Mouse (Mus musculus) forebrain, embryonic 11.5 days (tissue): ENCODE data around the gene Snap29. TPM values are rescaled to one million over a fixed set of nuclear protein-coding genes. Genes with fewer than 3 reads are reported as not detected.

ENCODE experiments used
- ATAC-seq: fragments of 200-750 bp; cut with Nextera tagmentation; replicated peaks from 2 replicates; pipeline ENCODE4 v1.8.0; 2017; ENCODE audit warnings: moderate TSS enrichment; ENCODE audit not compliant: low FRiP score
- DNase-seq: peaks from one replicate; pipeline ENCODE4 v3.0.0-alpha.2; 2017; ENCODE audit warnings: low spot score
- H3K27ac ChIP-seq: fragments of 300-500 bp; sonication (generic); 2 replicates; pipeline ENCODE4 v1.5.1; 2014; ENCODE audit warnings: low read depth, low read length
- H3K27me3 ChIP-seq: fragments of 300-500 bp; sonication (generic); 2 replicates; pipeline ENCODE4 v1.6.1; 2014; ENCODE audit warnings: mild to moderate bottlenecking, low read length, mixed read lengths; ENCODE audit not compliant: control insufficient read depth, insufficient read depth
- H3K36me3 ChIP-seq: fragments of 300-500 bp; sonication (generic); 2 replicates; pipeline ENCODE4 v1.6.1; 2014; ENCODE audit warnings: mild to moderate bottlenecking, low read length, moderate library complexity, mixed read lengths; ENCODE audit not compliant: control insufficient read depth, insufficient read depth
- H3K4me1 ChIP-seq: fragments of 300-500 bp; sonication (generic); replicated peaks from 2 replicates; pipeline ENCODE4 v1.6.1; 2014; ENCODE audit warnings: low read length, mixed read lengths; ENCODE audit not compliant: control insufficient read depth, insufficient read depth
- H3K4me2 ChIP-seq: fragments of 300-500 bp; sonication (generic); 2 replicates; pipeline ENCODE4 v1.6.1; 2014; ENCODE audit warnings: low read depth, mild to moderate bottlenecking, low read length, moderate library complexity, mixed read lengths; ENCODE audit not compliant: severe bottlenecking
- H3K4me3 ChIP-seq: fragments of 300-500 bp; sonication (generic); 2 replicates; pipeline ENCODE4 v1.5.1; 2014; ENCODE audit warnings: low read depth, low read length
- H3K9ac ChIP-seq: fragments of 300-500 bp; sonication (generic); 2 replicates; pipeline ENCODE4 v1.6.1; 2014; ENCODE audit warnings: low read length
- H3K9me3 ChIP-seq: fragments of 300-500 bp; sonication (generic); 2 replicates; pipeline ENCODE4 v1.6.1; 2016; ENCODE audit warnings: low read length, mixed read lengths; ENCODE audit not compliant: control insufficient read depth
- WGBS: fragments of 180-500 bp; shearing (Covaris S2); extraction: QIAGEN DNeasy Blood & Tissue Kit; methylation state at CpG from one replicate; pipeline ENCODE4 v1.1.7; 2014; 5-methylcytosine and 5-hydroxymethylcytosine counted together
- polyA plus RNA-seq: library from polyadenylated mRNA; unstranded; fragments of >200 nt; fragmentation: Nextera tagmentation; extraction: Ambion mirVana; gene quantifications from 2 replicates; pipeline ENCODE4 v1.2.1, GENCODE M21; 2014

Snap29 gene
- polyA plus RNA-seq, 1 experiment from 2014 or later, result 6.9 TPM

DNA sequence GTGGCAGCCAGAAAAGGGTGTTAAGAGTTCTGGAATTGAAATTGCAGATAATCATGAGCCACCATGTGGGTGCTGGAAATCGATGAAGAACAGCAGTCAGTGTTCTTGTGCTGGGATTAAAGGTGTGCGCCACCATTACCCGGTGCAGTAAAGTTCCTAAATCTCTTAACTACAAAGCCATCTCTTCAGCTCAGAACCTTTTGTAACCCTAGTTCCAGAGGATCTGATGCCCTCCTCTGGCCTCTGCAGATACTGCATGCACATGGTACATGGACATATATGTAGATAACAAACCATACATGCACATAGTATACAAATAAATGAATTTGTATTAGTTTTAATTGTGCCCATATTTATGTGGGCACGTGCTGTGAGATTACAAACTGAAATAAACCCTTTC, 54.5 kb downstream of the Snap29 start:
- H3K4me2 ChIP-seq, result no peak overlapping the region

DNA sequence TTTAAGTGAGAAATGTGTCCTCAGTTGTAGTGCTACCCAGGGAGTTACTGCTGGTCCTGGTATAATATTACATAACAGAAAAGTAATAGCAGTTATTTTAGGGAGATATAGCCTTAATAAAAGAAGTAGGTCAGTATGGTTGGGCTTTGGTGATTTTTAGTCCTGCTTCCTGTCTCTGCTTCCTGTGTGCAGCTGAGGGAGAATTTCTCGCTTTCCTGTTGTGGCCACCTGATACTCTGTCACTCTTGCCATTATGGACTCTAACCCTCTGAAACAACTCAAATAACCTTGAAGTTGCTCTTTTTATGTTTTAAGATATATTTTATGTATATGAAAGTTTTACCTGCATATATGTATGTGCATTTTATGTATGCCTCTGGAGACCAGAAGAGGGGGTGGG, 55.8 kb downstream of the Snap29 start:
- ATAC-seq (no peak), DNase-seq (no peak)
- H3K9me3 ChIP-seq, result no peaks in the 10 kb centered on the region
- 93% methylated on average over 1 of the region's 1 CpGs for WGBS
- no peak overlapping the region for H3K9ac ChIP-seq
- no peaks in the 10 kb centered on the region for H3K27me3 ChIP-seq
- H3K4me2 ChIP-seq, result no peak overlapping the region
- no peak overlapping the region for H3K27ac ChIP-seq
- peaks cover 5% of the 10 kb centered on the region; the same call in 1 of the 2 replicates for H3K36me3 ChIP-seq
- H3K4me3 ChIP-seq, result no peak overlapping the region
- no peaks in the 10 kb centered on the region for H3K4me1 ChIP-seq

More for the DNA sequence above, 54.5 kb downstream of the Snap29 start:
- ATAC-seq (no peak), DNase-seq (no peak)
- H3K9ac ChIP-seq, result no peak overlapping the region
- H3K4me3 ChIP-seq, result no peak overlapping the region
- peaks cover 9% of the 10 kb centered on the region; the same call in 1 of the 2 replicates for H3K36me3 ChIP-seq
- WGBS, result 88% methylated on average over 4 of the region's 4 CpGs
- peaks cover under 1% of the 10 kb centered on the region; the same call in 1 of the 2 replicates for H3K4me1 ChIP-seq
- no peaks in the 10 kb centered on the region for H3K9me3 ChIP-seq
- H3K27ac ChIP-seq, result no peak overlapping the region
- no peaks in the 10 kb centered on the region for H3K27me3 ChIP-seq

DNA sequence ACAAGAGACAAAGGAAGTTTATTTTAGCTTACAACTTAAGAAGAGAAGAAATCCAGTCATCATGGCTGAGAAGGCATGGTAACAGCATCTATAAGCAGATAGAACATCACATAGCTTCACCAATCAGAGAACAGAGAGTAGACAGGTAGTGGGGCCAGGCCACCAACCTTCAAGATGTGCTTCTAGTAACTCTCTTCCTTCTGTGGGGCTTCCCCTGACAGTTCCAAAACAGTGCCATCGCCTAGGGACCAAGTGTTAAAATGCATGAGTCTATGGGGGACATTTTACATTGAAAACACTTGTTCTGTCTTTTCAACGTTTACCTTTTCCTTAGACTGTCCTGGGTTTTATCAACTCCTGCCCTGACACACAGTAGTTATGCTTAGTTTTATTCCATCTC, 57.4 kb downstream of the Snap29 start:
- Histone ChIP-seq H3K36me3 (no peaks in the 10 kb centered on the region; the same call in 1 of the 2 replicates), H3K4me2 (no peak overlapping the region), H3K4me1 (no peaks in the 10 kb centered on the region), H3K27ac (no peak overlapping the region), H3K4me3 (no peak overlapping the region), H3K9ac (no peak overlapping the region), H3K9me3 (no peaks in the 10 kb centered on the region), H3K27me3 (no peaks in the 10 kb centered on the region)
- DNase-seq, result no peak
- no peak for ATAC-seq
- 91% methylated on average over 2 of the region's 2 CpGs for WGBS

DNA sequence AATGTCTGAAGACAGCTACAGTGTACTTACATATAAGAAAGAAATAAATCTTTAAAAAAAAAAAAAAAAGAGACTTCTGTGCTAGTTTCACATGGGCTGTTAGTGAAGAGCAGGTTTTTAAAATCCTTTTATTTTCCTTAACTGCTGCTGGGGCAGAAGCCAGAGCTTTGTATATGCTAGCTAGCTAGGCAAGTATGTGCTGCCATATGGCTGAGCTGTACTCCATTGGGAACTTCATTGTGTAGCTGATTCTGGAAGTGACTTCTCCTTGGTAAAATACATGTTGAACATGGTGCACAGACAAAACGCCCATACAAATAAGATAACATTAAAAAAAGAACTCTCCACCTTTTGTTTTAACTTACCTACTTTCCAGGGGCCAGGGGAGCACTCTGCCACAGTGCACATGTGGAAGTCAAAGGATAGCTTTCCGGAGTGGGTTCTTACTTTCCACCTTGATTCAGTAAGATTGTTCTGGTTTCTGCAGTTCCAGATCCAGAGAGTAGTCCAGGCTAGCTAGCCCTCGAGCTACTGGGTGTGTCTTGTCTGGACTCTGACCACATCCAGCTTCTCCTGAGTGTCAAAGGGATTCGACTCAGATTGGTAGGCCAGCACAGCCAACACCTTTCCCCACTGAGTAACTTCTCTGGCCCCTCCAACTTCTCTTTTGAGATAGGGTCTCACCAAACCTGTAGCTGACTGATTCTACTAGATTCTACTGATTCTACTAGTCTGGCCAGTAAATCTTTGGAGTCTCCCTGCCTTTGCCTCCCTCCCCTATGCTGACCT, 61.3 kb downstream of the Snap29 start:
- no peaks in the 10 kb centered on the region for H3K4me1 ChIP-seq
- H3K27ac ChIP-seq, result no peak overlapping the region
- DNase-seq, result no peak
- no peak overlapping the region for H3K4me3 ChIP-seq
- no peaks in the 10 kb centered on the region for H3K9me3 ChIP-seq
- no peak for ATAC-seq
- no peaks in the 10 kb centered on the region for H3K27me3 ChIP-seq
- no peak overlapping the region for H3K4me2 ChIP-seq
- H3K36me3 ChIP-seq, result peaks cover 2% of the 10 kb centered on the region
- H3K9ac ChIP-seq, result no peak overlapping the region
- 90% methylated on average over 4 of the region's 4 CpGs for WGBS

DNA sequence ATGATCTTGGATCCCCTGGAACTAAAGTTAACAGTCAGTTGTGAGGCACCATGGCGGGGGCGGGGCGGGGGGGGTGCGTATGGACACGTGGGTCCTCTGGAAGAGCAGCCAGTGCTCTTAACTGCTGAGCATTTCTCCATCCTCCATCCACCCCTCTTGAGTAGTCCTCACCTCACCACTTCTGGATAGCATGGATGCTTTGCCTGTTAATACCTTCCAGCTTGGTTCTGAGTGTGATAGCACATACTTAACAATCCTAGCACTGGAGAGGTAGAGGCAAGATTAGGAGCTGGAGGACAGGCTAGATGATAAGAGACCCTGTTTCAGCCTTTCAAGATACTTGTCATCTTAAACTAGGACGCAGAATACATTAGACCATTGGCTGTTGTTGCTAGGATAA, 66.7 kb downstream of the Snap29 start:
- Histone ChIP-seq H3K36me3 (peaks cover 2% of the 10 kb centered on the region), H3K4me2 (no peak overlapping the region), H3K9ac (no peak overlapping the region), H3K4me3 (no peak overlapping the region), H3K27me3 (no peaks in the 10 kb centered on the region), H3K9me3 (no peaks in the 10 kb centered on the region), H3K27ac (no peak overlapping the region), H3K4me1 (no peaks in the 10 kb centered on the region)
- WGBS, result 88% methylated on average over 6 of the region's 6 CpGs
- DNase-seq (no peak), ATAC-seq (no peak)

DNA sequence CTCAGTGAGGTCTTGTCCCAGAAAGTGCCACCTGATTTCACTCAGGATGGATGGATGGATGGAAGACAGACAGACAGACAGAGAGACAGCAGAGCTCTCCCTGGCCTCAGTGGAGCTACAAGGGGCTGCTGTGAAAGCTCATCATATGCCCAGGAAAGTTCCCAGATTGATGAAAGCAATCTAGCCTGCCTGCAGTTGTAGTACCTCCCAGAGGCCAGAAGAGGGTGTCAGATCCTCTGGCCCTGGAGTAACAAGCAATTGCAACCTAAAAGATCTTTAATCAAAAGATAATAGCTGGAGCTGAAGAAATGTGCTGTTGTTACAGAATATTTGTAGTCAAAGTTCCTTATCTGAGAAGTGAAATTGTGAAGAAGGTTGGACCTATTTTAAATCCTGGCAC, 68.3 kb downstream of the Snap29 start:
- Histone ChIP-seq H3K36me3 (peaks cover under 1% of the 10 kb centered on the region), H3K4me2 (no peak overlapping the region), H3K27ac (no peak overlapping the region), H3K9me3 (no peaks in the 10 kb centered on the region), H3K4me3 (no peak overlapping the region), H3K9ac (no peak overlapping the region), H3K27me3 (no peaks in the 10 kb centered on the region), H3K4me1 (no peaks in the 10 kb centered on the region)
- peak; percentile 52 for DNase-seq
- no peak for ATAC-seq

DNA sequence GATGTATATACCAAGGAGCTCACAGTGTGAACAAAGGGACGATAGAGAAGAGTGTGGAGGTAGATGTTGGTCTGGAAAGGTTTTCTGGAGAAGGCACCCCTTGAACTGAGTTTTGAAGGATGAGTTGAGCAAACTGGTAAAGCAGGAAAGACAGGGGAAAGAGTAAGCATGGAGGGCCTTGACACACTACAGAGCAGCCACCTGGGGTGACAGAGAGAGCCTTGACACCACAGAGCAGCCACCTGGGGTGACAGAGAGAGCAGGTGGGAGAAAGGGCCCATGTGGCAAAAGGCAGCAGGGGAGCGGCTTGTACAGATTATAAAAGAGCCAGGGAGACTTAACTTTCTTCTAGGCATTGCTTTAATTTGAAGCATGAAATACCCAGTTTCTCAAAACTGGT, 69.0 kb downstream of the Snap29 start:
- DNase-seq, result no peak
- Histone ChIP-seq H3K4me3 (no peak overlapping the region), H3K4me2 (no peak overlapping the region), H3K9ac (no peak overlapping the region), H3K27me3 (no peaks in the 10 kb centered on the region), H3K27ac (no peak overlapping the region), H3K36me3 (no peaks in the 10 kb centered on the region; the same call in 1 of the 2 replicates), H3K4me1 (no peaks in the 10 kb centered on the region), H3K9me3 (no peaks in the 10 kb centered on the region)
- no peak for ATAC-seq
- 84% methylated on average over 2 of the region's 2 CpGs for WGBS

DNA sequence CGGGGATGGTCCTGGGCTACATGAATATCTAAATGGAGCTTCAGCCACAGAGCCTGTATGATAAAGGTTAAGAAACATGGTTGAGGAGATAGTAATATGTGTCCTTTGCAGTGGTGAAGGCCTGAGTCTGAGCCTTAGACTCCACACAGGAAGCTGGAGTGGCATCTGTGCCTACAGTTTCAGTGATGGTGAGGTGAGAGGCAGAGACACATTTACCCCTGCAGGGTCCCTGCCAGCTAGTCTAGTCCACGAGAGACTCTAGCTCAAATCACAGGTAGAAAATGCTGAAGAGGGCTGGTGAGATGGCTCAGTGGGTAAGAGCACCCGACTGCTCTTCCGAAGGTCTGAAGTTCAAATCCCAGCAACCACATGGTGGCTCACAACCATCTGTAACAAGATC, 69.5 kb downstream of the Snap29 start:
- ATAC-seq (no peak), DNase-seq (no peak)
- Histone ChIP-seq H3K36me3 (no peaks in the 10 kb centered on the region; the same call in 1 of the 2 replicates), H3K4me3 (no peak overlapping the region), H3K9me3 (no peaks in the 10 kb centered on the region), H3K4me2 (no peak overlapping the region), H3K27me3 (no peaks in the 10 kb centered on the region), H3K4me1 (no peaks in the 10 kb centered on the region), H3K27ac (no peak overlapping the region), H3K9ac (no peak overlapping the region)
- 94% methylated on average over 4 of the region's 4 CpGs for WGBS
